Mouse (Mus musculus) mouse embryonic stem cell (cell line): ENCODE results near the gene S1pr3.

Experiments
- in situ Hi-C, 2 experiments: fragments of 300-500 bp; cut with MboI; formaldehyde crosslinking; loops; 1 replicate in 1 of 2; 3 replicates in 1 of 2; pipeline ENCODE4 v1.14.3; 2019 to 2020; ENCODE audit warnings: low sequenced_read_pairs in 2 of 2, low pct_unique_long_range_greater_than_20kb in 1 of 2, mixed read lengths in 1 of 2; ENCODE audit not compliant: unreplicated experiment in 1 of 2

The S1pr3 gene

GRCm38 (mm10) chr13:51424647-51425046 lies 16.2 kb downstream of the S1pr3 start:
- in situ Hi-C loops, result loop anchor here (5.0 to 25.0 kb wide), 3 partner anchors 210 to 462 kb away; partner anchors contain the start of gene Spin1 (in 1 of the 2)

- in situ Hi-C loops, result loop anchor here (10.0 kb wide), 1 partner anchor 211 kb away; no protein-coding TSS in a partner anchor
These were observed 17.4 kb downstream of the S1pr3 start for GRCm38 (mm10) chr13:51425662-51426443.

- in situ Hi-C loops, result loop anchor here in 1 of 2 experiments (10.0 kb wide), 1 partner anchor 181 kb away; no protein-coding TSS in a partner anchor
These were observed 24.9 kb downstream of the S1pr3 start for GRCm38 (mm10) chr13:51433371-51433770.

DNA sequence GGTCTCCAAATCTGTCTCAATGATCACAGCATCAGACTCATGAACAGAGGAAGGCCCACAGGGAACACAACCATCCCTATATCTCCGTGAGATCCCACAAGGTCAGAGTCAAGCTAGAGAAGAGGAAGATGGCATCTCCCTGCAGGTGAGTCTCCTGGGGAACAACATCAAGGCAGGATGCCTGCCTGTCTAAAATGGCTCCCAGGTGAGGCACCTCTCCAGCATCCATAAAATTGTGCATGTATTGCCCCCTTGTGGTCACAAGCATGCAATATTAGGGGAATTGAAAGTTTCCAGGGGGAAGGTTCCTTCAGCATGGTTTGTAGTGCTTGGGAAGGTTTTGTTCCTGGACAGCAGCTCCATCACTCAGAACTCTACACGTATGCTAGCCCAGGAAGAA lies 26.0 kb downstream of the S1pr3 start:
- in situ Hi-C loops, result loop anchor here in 1 of 2 experiments (10.0 kb wide), 1 partner anchor 180 kb away; no protein-coding TSS in a partner anchor

DNA sequence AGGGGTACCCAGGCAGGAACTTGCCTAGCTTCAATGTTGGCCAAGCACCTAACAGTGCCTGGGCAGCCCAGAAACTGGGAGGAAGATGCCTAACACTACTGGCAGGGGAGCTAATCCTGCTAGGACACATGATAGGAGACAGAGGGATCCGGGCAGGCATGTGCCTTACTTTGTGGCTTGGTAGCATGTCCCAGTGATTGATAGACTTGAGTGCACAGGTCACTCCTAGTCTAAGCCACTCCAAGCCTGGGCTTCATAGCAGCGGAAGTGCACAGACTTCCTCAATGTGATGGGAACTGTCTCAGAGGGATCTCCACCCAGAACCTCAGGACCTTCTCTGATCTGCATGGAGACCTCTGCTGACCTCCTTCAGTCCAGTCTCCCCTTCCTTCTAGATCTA lies 26.7 kb downstream of the S1pr3 start:
- in situ Hi-C loops, result loop anchor here in 1 of 2 experiments (10.0 kb wide), 1 partner anchor 180 kb away; no protein-coding TSS in a partner anchor

- in situ Hi-C loops, result loop anchor here in 1 of 2 experiments (10.0 kb wide), 1 partner anchor 177 kb away; no protein-coding TSS in a partner anchor
These were observed 29.0 kb downstream of the S1pr3 start for GRCm38 (mm10) chr13:51437105-51438085.

GRCm38 (mm10) chr13:51442922-51443321 lies 34.5 kb downstream of the S1pr3 start:
- in situ Hi-C loops, result no loop called here

GRCm38 (mm10) chr13:51446550-51446949 lies 38.1 kb downstream of the S1pr3 start:
- in situ Hi-C loops, result no loop called here

- in situ Hi-C loops, result no loop called here
These were observed 47.9 kb downstream of the S1pr3 start for GRCm38 (mm10) chr13:51456190-51456878.

DNA sequence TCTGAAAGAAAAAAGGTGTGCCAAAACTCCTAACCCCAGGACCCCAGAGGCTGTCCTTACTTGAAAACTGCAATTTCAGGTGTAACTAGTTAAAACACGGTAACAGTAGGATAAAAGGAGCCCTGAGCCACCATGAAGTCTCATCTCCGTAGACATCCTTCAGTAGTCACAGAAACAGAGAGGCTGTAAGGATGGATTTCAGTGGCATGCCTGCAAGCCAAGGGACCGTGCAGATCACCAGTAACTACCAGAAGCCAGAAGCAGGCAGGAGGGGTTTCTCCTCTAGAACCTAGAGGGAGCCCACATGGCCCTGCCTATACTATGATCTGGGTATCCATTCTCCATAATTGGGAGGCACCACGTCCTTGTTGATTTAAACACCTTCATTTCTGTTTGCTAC lies 55.9 kb downstream of the S1pr3 start:
- in situ Hi-C loops, result no loop called here

DNA sequence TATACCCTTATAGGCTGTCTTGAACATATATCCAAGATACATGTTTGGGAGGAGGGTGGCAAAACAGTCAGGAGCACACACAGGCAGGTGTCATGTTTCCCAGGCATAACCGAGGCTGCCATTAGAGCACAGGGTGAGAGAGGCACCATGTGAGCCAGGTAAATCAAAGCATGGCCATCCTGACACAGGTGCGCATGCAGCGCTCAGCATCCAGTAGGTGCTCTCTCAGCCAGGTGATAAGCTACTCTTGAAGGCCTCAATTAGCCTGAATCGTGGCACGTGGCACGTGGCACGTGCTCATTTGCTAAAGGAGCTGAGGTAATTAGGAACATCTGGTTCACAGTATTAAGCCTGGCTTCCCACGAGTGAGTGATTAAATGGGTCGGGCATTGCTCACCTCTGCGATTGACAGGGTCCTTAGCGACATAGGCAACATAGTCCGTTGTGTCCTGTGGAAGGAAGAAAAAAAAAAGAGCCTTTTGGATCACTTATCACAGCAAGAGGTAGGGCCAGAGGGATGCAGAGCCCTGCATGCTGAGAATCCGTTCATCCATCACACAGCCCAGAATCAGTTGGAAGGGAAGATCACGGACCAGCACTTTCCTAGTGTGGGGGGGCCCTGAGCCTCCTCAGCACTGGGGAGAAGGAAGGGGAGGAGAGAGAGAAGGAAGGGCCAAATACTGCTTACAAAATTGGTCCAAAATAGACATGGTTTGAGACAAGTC lies 57.8 kb downstream of the S1pr3 start:
- in situ Hi-C loops, result no loop called here

DNA sequence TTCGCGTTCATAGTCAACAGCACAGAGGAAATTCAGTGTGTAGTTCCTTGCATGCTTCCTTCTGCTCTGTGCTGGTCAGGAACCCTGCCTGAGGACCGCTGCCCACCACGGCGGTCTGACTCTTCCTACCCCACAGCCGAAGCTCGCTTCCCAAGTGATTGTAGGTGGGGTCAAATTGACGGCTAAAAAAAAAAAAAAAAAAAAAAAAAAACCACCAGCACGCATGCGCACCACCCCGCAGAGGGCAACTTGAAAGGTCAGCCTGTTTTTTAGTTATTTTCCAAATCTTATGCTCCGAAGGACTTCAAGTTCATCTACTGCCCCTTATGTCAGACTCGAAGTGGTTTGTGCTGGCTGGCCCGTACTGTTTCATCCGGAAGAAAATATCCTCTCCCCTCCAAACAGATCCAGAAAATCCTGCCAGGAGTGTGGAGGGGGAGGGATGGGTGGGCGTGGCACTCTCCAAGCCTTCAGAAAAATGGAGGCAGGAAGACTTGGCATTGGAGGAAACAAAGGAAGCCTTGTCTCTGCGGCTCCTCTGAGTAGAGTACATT lies 60.3 kb downstream of the S1pr3 start:
- in situ Hi-C loops, result no loop called here
